Mouse (Mus musculus) bone marrow macrophage, adult 2 months (primary cell): ENCODE measurements around the gene Zbtb39.

Source experiments
- CTCF ChIP-seq: IDR thresholded peaks from 2 replicates; pipeline ENCODE4 v1.5.1; 2012; ENCODE audit warnings: low read depth, mild to moderate bottlenecking, low read length, moderate library complexity
- POLR2A ChIP-seq: IDR thresholded peaks from 2 replicates; pipeline ENCODE4 v1.6.1; 2012; ENCODE audit warnings: mild to moderate bottlenecking, low read depth, low read length, borderline replicate concordance

GRCm38 (mm10) chr10:127710331-127710730, 29.0 kb upstream of the Zbtb39 start:
- TF ChIP-seq CTCF, result no peak
- no peak for TF ChIP-seq POLR2A
